Mouse (Mus musculus) WW6 (cell line): ENCODE data around the gene Arhgap4.

ENCODE experiments used
- DNase-seq: peaks from one replicate; pipeline ENCODE4 v3.0.0-alpha.2; 2013; ENCODE audit warnings: low read depth, low spot score

Arhgap4 gene

GRCm38 (mm10) chrX:73921823-73922549, at the start of gene Arhgap4, which contains the start of gene Naa10:
Gene Arhgap4, minus strand, starts transcription at chrX:73921870.
Gene Naa10, minus strand, starts transcription at chrX:73921944.
- DNase-seq = peak; percentile 54

GRCm38 (mm10) chrX:73970781-73971180, 49.1 kb upstream of the Arhgap4 start:
- DNase-seq = no peak

GRCm38 (mm10) chrX:73969729-73970128, 48.1 kb upstream of the Arhgap4 start:
- no peak for DNase-seq

GRCm38 (mm10) chrX:73969167-73969566, 47.5 kb upstream of the Arhgap4 start:
- no peak for DNase-seq

GRCm38 (mm10) chrX:73967177-73968075, 45.8 kb upstream of the Arhgap4 start:
- peak; percentile 67 for DNase-seq

GRCm38 (mm10) chrX:73966248-73967176, 44.8 kb upstream of the Arhgap4 start, which contains the start of gene Hcfc1:
Gene Hcfc1, minus strand, starts transcription at chrX:73966357.
- peak; percentile 38 for DNase-seq

GRCm38 (mm10) chrX:73965307-73965706, 43.6 kb upstream of the Arhgap4 start:
- DNase-seq = no peak

- DNase-seq = no peak
Measured at GRCm38 (mm10) chrX:73964363-73964762, 42.7 kb upstream of the Arhgap4 start.

GRCm38 (mm10) chrX:73954988-73955387, 33.3 kb upstream of the Arhgap4 start:
- DNase-seq = no peak

- no peak for DNase-seq
Measured at GRCm38 (mm10) chrX:73952603-73953002, 30.9 kb upstream of the Arhgap4 start.

GRCm38 (mm10) chrX:73949341-73949740, 27.7 kb upstream of the Arhgap4 start:
- no peak for DNase-seq

GRCm38 (mm10) chrX:73948647-73949046, 27.0 kb upstream of the Arhgap4 start:
- DNase-seq = peak; percentile 29

- no peak for DNase-seq
Measured at GRCm38 (mm10) chrX:73946896-73947295, 25.2 kb upstream of the Arhgap4 start.

- no peak for DNase-seq
Measured at GRCm38 (mm10) chrX:73942294-73942693, 20.6 kb upstream of the Arhgap4 start.

- no peak for DNase-seq
Measured at GRCm38 (mm10) chrX:73941860-73942259, 20.2 kb upstream of the Arhgap4 start.

- DNase-seq = no peak
Measured at GRCm38 (mm10) chrX:73931871-73932270, 10.2 kb upstream of the Arhgap4 start.

- peak; percentile 73 for DNase-seq
Measured at GRCm38 (mm10) chrX:73930402-73931062, 8.9 kb upstream of the Arhgap4 start, which contains the start of gene Renbp. Gene Renbp, minus strand, starts transcription at chrX:73930850.

- DNase-seq = no peak
Measured at GRCm38 (mm10) chrX:73922550-73922882, 846 bp upstream of the Arhgap4 start.

- no peak for DNase-seq
Measured at GRCm38 (mm10) chrX:73921285-73921822, 316 bp downstream of the Arhgap4 start.

- no peak for DNase-seq
Measured at GRCm38 (mm10) chrX:73918631-73919030, 3.0 kb downstream of the Arhgap4 start.

GRCm38 (mm10) chrX:73916945-73917344, 4.7 kb downstream of the Arhgap4 start:
- no peak for DNase-seq
